Mouse (Mus musculus) MEL (cell line): ENCODE measurements around the gene Jmjd1c. TPM values are rescaled to one million over a fixed set of nuclear protein-coding genes. Genes with fewer than 3 reads are reported as not detected.

Experiments used
- DNase-seq: peaks from one replicate; pipeline ENCODE4 v3.0.0; 2011; ENCODE audit warnings: low read depth, low spot score
- H3K27ac ChIP-seq: 2 replicates; pipeline ENCODE4 v1.5.1; 2012; ENCODE audit warnings: low read depth, mild to moderate bottlenecking, control low read depth, low read length, moderate library complexity; ENCODE audit not compliant: control insufficient read depth
- H3K27me3 ChIP-seq, 2 experiments: fragments of 150-350 bp in 1 of 2; sonication (generic) in 1 of 2; 2 replicates each; pipeline ENCODE4 v1.6.1; 2012; ENCODE audit warnings: low read length in 2 of 2, mild to moderate bottlenecking in 2 of 2, improper control_type of control experiment in 1 of 2, moderate library complexity in 1 of 2; ENCODE audit not compliant: insufficient read depth in 2 of 2, control insufficient read depth in 1 of 2
- H3K36me3 ChIP-seq, 2 experiments: 2 replicates each; pipeline ENCODE4 v1.6.1; 2012 to 2014; ENCODE audit warnings: low read length in 2 of 2, improper control_type of control experiment in 1 of 2, inconsistent platforms in 1 of 2, mild to moderate bottlenecking in 1 of 2; ENCODE audit not compliant: insufficient read depth in 2 of 2, control insufficient read depth in 1 of 2
- H3K4me1 ChIP-seq, 2 experiments: fragments of 150-350 bp in 1 of 2; sonication (generic) in 1 of 2; 2 replicates each; pipeline ENCODE4 v1.6.1; 2012; ENCODE audit warnings: low read length in 2 of 2, improper control_type of control experiment in 1 of 2, mild to moderate bottlenecking in 1 of 2; ENCODE audit not compliant: insufficient read depth in 2 of 2, control insufficient read depth in 1 of 2
- H3K4me3 ChIP-seq, 2 experiments: fragments of 150-350 bp in 1 of 2; sonication (generic) in 1 of 2; 2 replicates each; pipeline ENCODE4 v1.5.1; 2012; ENCODE audit warnings: low read depth in 2 of 2, low read length in 2 of 2, mild to moderate bottlenecking in 2 of 2, moderate library complexity in 2 of 2, control low read depth in 1 of 2, improper control_type of control experiment in 1 of 2; ENCODE audit not compliant: control insufficient read depth in 1 of 2, insufficient read depth in 1 of 2
- H3K79me2 ChIP-seq: 2 replicates; pipeline ENCODE4 v1.6.1; 2012; ENCODE audit warnings: mild to moderate bottlenecking, low read length, moderate library complexity; ENCODE audit not compliant: control insufficient read depth, poor library complexity, insufficient read depth
- H3K9ac ChIP-seq: 2 replicates; pipeline ENCODE4 v1.6.1; 2012; ENCODE audit warnings: low read depth, mild to moderate bottlenecking, control low read depth, low read length, moderate library complexity; ENCODE audit not compliant: control insufficient read depth, poor library complexity, severe bottlenecking
- H3K9me3 ChIP-seq: fragments of 150-350 bp; sonication (generic); replicated peaks from 2 replicates; pipeline ENCODE4 v1.6.1; 2012; ENCODE audit warnings: mild to moderate bottlenecking, low read length, improper control_type of control experiment, moderate library complexity; ENCODE audit not compliant: insufficient read depth
- BHLHE40 ChIP-seq: IDR thresholded peaks from 2 replicates; pipeline ENCODE4 v1.6.1; 2012; ENCODE audit warnings: low read depth, mild to moderate bottlenecking, inconsistent platforms, low read length, improper control_type of control experiment, borderline replicate concordance
- CHD1 ChIP-seq: IDR thresholded peaks from 2 replicates; pipeline ENCODE4 v1.6.1; 2012; ENCODE audit warnings: low read depth, mild to moderate bottlenecking, inconsistent platforms, low read length, improper control_type of control experiment
- CHD2 ChIP-seq: IDR thresholded peaks from 2 replicates; pipeline ENCODE4 v1.6.1; 2011; ENCODE audit warnings: low read length, improper control_type of control experiment
- EP300 ChIP-seq, 2 experiments: IDR thresholded peaks; 2 replicates each; pipeline ENCODE4 v1.6.1; 2011; ENCODE audit warnings: improper control_type of control experiment in 2 of 2, low read length in 2 of 2, low read depth in 1 of 2, mild to moderate bottlenecking in 1 of 2
- MAFK ChIP-seq: IDR thresholded peaks from 2 replicates; pipeline ENCODE4 v1.6.1; 2011; ENCODE audit warnings: low read depth, mild to moderate bottlenecking, low read length, improper control_type of control experiment, borderline replicate concordance
- MEF2A ChIP-seq: IDR thresholded peaks from 2 replicates; pipeline ENCODE4 v1.6.1; 2014; ENCODE audit warnings: low read depth, mild to moderate bottlenecking, inconsistent platforms, low read length, improper control_type of control experiment; ENCODE audit not compliant: poor library complexity, insufficient replicate concordance, severe bottlenecking; ENCODE audit errors: extremely low read depth
- MXI1 ChIP-seq: IDR thresholded peaks from 2 replicates; pipeline ENCODE4 v1.6.1; 2011; ENCODE audit warnings: mild to moderate bottlenecking, low read depth, low read length, improper control_type of control experiment
- MYC ChIP-seq: IDR thresholded peaks from 2 replicates; pipeline ENCODE4 v1.6.1; 2011; ENCODE audit warnings: low read depth, mild to moderate bottlenecking, low read length, improper control_type of control experiment, moderate library complexity
- NELFE ChIP-seq: IDR thresholded peaks from 2 replicates; pipeline ENCODE4 v1.6.1; 2011; ENCODE audit warnings: low read depth, low read length, improper control_type of control experiment
- NRF1 ChIP-seq: IDR thresholded peaks from 2 replicates; pipeline ENCODE4 v1.6.1; 2014; ENCODE audit warnings: low read depth, mild to moderate bottlenecking, inconsistent platforms, low read length, improper control_type of control experiment, moderate library complexity; ENCODE audit not compliant: poor library complexity, insufficient read depth, severe bottlenecking
- POLR2AphosphoS2 ChIP-seq: IDR thresholded peaks from 2 replicates; pipeline ENCODE4 v1.6.1; 2011; ENCODE audit warnings: low read length, improper control_type of control experiment
- POLR2AphosphoS5 ChIP-seq: IDR thresholded peaks from 2 replicates; pipeline ENCODE4 v1.6.1; 2012; ENCODE audit warnings: low read depth, borderline replicate concordance, mild to moderate bottlenecking, inconsistent platforms, low read length, moderate library complexity, mixed read lengths
- RAD21 ChIP-seq: IDR thresholded peaks from 2 replicates; pipeline ENCODE4 v1.6.1; 2011; ENCODE audit warnings: mild to moderate bottlenecking, low read depth, low read length, improper control_type of control experiment
- TBP ChIP-seq: IDR thresholded peaks from 2 replicates; pipeline ENCODE4 v1.8.0; 2011; ENCODE audit warnings: low read depth, low read length, improper control_type of control experiment
- ZC3H11A ChIP-seq: IDR thresholded peaks from 2 replicates; pipeline ENCODE4 v1.6.1; 2012; ENCODE audit warnings: low read depth, mild to moderate bottlenecking, inconsistent platforms, low read length, improper control_type of control experiment
- ZKSCAN1 ChIP-seq: IDR thresholded peaks from 2 replicates; pipeline ENCODE4 v1.6.1; 2012; ENCODE audit warnings: low read depth, mild to moderate bottlenecking, inconsistent platforms, low read length, improper control_type of control experiment, moderate library complexity
- polyA plus RNA-seq, 2 experiments: library from polyadenylated mRNA; stranded (reverse) in 1 of 2; unstranded in 1 of 2; fragments of >175 nt in 1 of 2; fragments of >200 nt in 1 of 2; gene quantifications; 2 replicates each; pipeline versions ENCODE4 v1.2.1 to v1.2.4; 2012; ENCODE audit warnings: low replicate concordance in 2 of 2, low read depth in 1 of 2; ENCODE audit not compliant: insufficient read length in 2 of 2, insufficient read depth in 1 of 2, missing spikeins in 1 of 2
- total RNA-seq: library from RNA; depleted of rRNA; stranded (reverse); fragments of 300-350 nt; gene quantifications from 2 replicates; pipeline ENCODE4 v1.2.3, GENCODE M21; 2012

Jmjd1c gene
- total and polyA plus RNA-seq, 3 experiments, result 10.6 to 62.3 (median 15.2) TPM

DNA sequence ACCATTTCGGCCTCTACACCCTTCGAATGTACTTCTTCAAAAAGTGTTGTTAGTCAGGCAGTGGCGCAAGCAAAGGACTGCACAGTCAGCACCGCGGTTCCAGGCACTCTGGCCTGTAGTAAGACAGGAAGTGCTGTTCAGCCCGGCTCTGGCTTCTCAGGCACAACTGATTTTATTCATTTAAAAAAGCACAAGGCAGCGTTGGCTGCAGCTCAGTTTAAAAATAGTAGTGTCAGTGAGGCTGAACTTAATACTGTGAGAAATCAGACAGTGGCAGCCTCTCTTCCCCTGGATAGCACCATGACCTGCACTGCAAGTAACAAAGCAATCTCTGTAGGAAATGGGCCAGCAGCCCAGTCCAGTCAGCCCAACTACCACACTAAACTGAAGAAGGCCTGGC lies 130.2 kb downstream of the Jmjd1c start:
- Histone ChIP-seq H3K9me3 (no peaks in the 10 kb centered on the region), H3K36me3 (peaks cover 14 to 24% of the 10 kb centered on the region in 2 experiments), H3K27ac (no peak overlapping the region), H3K4me1 (peaks cover 5 to 6% of the 10 kb centered on the region in 2 experiments), H3K27me3 (no peaks in the 10 kb centered on the region), H3K4me3 (no peak overlapping the region), H3K9ac (no peak overlapping the region), H3K79me2 (peaks cover 6% of the 10 kb centered on the region; the same call in 1 of the 2 replicates)
- TF ChIP-seq NRF1 (no peak), NELFE (no peak), ZC3H11A (no peak), CHD2 (no peak), POLR2AphosphoS5 (no peak), BHLHE40 (no peak), ZKSCAN1 (no peak), POLR2AphosphoS2 (no peak), MYC (no peak), MAFK (no peak), CHD1 (no peak), RAD21 (no peak), TBP (no peak), MXI1 (no peak), MEF2A (no peak)
- DNase-seq, result no peak

DNA sequence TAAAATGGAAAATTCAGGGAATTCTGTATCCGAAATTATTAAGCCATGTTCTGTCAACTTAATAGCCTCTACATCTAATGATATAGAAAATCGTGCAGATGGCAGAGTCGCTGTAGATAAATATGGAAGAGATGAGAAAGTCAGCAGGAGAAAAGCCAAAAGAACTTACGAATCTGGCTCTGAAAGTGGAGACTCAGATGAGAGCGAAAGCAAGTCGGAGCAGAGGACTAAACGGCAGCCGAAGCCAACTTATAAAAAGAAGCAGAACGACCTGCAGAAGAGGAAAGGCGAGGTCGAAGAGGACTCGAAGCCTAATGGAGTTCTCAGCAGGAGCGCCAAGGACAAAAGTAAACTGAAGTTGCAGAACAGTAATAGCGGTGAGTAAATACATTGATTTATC lies 130.6 kb downstream of the Jmjd1c start:
- H3K27me3 ChIP-seq, result no peaks in the 10 kb centered on the region
- no peak overlapping the region for H3K4me3 ChIP-seq
- peaks cover 3 to 4% of the 10 kb centered on the region in 2 experiments; a peak in 3 of 4 replicates for H3K4me1 ChIP-seq
- H3K79me2 ChIP-seq, result peaks cover 4% of the 10 kb centered on the region; the same call in 1 of the 2 replicates
- no peak overlapping the region for H3K9ac ChIP-seq
- H3K36me3 ChIP-seq, result peaks cover 9 to 26% of the 10 kb centered on the region in 2 experiments
- H3K27ac ChIP-seq, result no peak overlapping the region
- no peak for DNase-seq
- H3K9me3 ChIP-seq, result no peaks in the 10 kb centered on the region
- TF ChIP-seq ZC3H11A, result no peak
- no peak for TF ChIP-seq EP300 (IDR thresholded peaks at IDR 0.05; ENCODE audit: low read depth in 1 of 2, low read length in 2 of 2)
- no peak for TF ChIP-seq MAFK
- TF ChIP-seq, all 39 proteins: peak for 0
